Mouse (Mus musculus) forebrain, embryonic 14.5 days (tissue): ENCODE results near the gene Usf3. TPM values are rescaled to one million over a fixed set of nuclear protein-coding genes. Genes with fewer than 3 reads are reported as not detected.

Source experiments
- ATAC-seq: fragments of 200-750 bp; cut with Nextera tagmentation; 2 replicates; pipeline ENCODE4 v1.8.0; 2017; ENCODE audit warnings: mild to moderate bottlenecking, moderate library complexity
- DNase-seq: peaks from one replicate; pipeline ENCODE4 v3.0.0-alpha.2; 2015; ENCODE audit warnings: low spot score
- H3K27ac ChIP-seq: fragments of 300-500 bp; sonication (generic); 2 replicates; pipeline ENCODE4 v1.5.1; 2014; ENCODE audit warnings: low read depth, mild to moderate bottlenecking, control low read depth, low read length, moderate library complexity
- H3K27me3 ChIP-seq: fragments of 300-500 bp; sonication (generic); replicated peaks from 2 replicates; pipeline ENCODE4 v1.6.1; 2014; ENCODE audit warnings: low read length, control low read depth, mixed read lengths; ENCODE audit not compliant: control insufficient read depth, insufficient read depth
- H3K36me3 ChIP-seq: fragments of 300-500 bp; sonication (generic); 2 replicates; pipeline ENCODE4 v1.6.1; 2014; ENCODE audit warnings: low read length, control low read depth; ENCODE audit not compliant: control insufficient read depth, insufficient read depth
- H3K4me1 ChIP-seq: fragments of 300-500 bp; sonication (generic); 2 replicates; pipeline ENCODE4 v1.6.1; 2014; ENCODE audit warnings: antibody characterized with exemption, low read length, control low read depth; ENCODE audit not compliant: control insufficient read depth, insufficient read depth
- H3K4me2 ChIP-seq: fragments of 300-500 bp; sonication (generic); 2 replicates; pipeline ENCODE4 v1.6.1; 2014; ENCODE audit warnings: mild to moderate bottlenecking, control low read depth, low read length
- H3K4me3 ChIP-seq: fragments of 300-500 bp; sonication (generic); 2 replicates; pipeline ENCODE4 v1.5.1; 2014; ENCODE audit warnings: low read depth, low read length, control low read depth
- H3K9ac ChIP-seq: fragments of 300-500 bp; sonication (generic); 2 replicates; pipeline ENCODE4 v1.6.1; 2014; ENCODE audit warnings: mild to moderate bottlenecking, low read length, control low read depth, moderate library complexity
- H3K9me3 ChIP-seq: fragments of 300-500 bp; sonication (generic); replicated peaks from 2 replicates; pipeline ENCODE4 v1.6.1; 2016; ENCODE audit warnings: low read length, control low read depth, mixed read lengths; ENCODE audit not compliant: control insufficient read depth
- WGBS: fragments of 180-500 bp; shearing (Covaris S2); extraction: QIAGEN DNeasy Blood & Tissue Kit; methylation state at CpG from one replicate; pipeline ENCODE4 v1.1.7; 2014; 5-methylcytosine and 5-hydroxymethylcytosine counted together
- polyA plus RNA-seq: library from polyadenylated mRNA; unstranded; fragments of >200 nt; fragmentation: Nextera tagmentation; extraction: Ambion mirVana; gene quantifications from 2 replicates; pipeline ENCODE4 v1.2.1, GENCODE M21; 2014

The Usf3 gene
- polyA plus RNA-seq, 1 experiment from 2014 or later, result 4.3 TPM

- 91% methylated on average over 6 of the region's 6 CpGs for WGBS
- no peak overlapping the region for H3K9ac ChIP-seq
- no peaks in the 10 kb centered on the region for H3K36me3 ChIP-seq
- ATAC-seq (no peak), DNase-seq (no peak)
- H3K4me3 ChIP-seq, result no peak overlapping the region
- H3K4me2 ChIP-seq, result no peak overlapping the region
- no peaks in the 10 kb centered on the region for H3K4me1 ChIP-seq
- no peaks in the 10 kb centered on the region for H3K9me3 ChIP-seq
- no peaks in the 10 kb centered on the region for H3K27me3 ChIP-seq
- no peak overlapping the region for H3K27ac ChIP-seq
These were observed 92.5 kb downstream of the Usf3 start for GRCm38 (mm10) chr16:44265562-44265961.

GRCm38 (mm10) chr16:44268541-44269215 is 95.6 kb downstream of the Usf3 start:
- no peak for ATAC-seq
- DNase-seq, result no peak
- no peaks in the 10 kb centered on the region for H3K4me1 ChIP-seq
- no peak overlapping the region for H3K9ac ChIP-seq
- H3K4me3 ChIP-seq, result no peak overlapping the region
- H3K4me2 ChIP-seq, result no peak overlapping the region
- whole genome bisulfite sequencing, result 89% methylated on average over 7 of the region's 7 CpGs
- H3K27ac ChIP-seq, result no peak overlapping the region
- no peaks in the 10 kb centered on the region for H3K9me3 ChIP-seq
- H3K27me3 ChIP-seq, result no peaks in the 10 kb centered on the region
- no peaks in the 10 kb centered on the region for H3K36me3 ChIP-seq

DNA sequence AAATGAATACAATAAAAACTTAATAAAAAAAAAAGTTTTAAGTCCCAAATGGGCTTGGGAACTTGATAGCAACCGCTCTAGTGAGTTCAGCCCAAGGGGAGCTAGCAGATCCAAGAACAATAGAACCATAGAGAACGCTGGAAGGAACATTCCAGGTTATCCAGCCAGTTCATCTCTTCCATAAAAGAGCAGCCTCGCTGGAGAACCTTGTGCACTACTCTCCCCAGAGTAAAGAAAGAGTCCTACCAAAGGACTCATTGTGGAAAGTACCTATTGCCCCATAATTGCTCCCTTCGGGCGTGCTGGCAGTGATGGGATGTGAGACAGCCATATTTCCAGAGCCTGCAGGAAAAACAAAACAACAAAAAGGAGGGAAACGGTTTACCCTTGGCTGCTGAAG is 96.5 kb downstream of the Usf3 start:
- H3K27ac ChIP-seq, result no peak overlapping the region
- H3K36me3 ChIP-seq, result no peaks in the 10 kb centered on the region
- DNase-seq (no peak), ATAC-seq (no peak)
- no peaks in the 10 kb centered on the region for H3K9me3 ChIP-seq
- no peaks in the 10 kb centered on the region for H3K27me3 ChIP-seq
- H3K4me3 ChIP-seq, result no peak overlapping the region
- H3K4me1 ChIP-seq, result no peaks in the 10 kb centered on the region
- WGBS, result 70% methylated on average over 6 of the region's 6 CpGs
- no peak overlapping the region for H3K4me2 ChIP-seq
- no peak overlapping the region for H3K9ac ChIP-seq

DNA sequence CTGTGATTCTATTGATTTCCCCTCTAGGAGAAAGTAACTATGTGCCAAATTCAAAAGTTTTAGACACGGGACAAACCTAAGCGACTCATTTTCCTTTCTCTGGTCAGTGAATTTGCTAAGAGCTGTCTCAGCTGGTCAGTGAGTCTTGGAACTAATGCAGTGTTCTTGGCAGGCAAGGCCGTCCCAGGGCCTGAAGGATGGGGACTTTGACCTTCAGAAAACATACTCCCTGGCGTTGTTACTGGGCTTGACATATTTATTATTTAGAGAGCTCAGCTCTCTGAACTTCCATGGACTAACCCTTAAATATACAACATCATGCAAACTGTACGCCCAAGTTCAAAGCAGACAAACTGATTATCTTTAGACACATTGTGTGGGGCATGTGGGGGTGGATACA is 97.6 kb downstream of the Usf3 start:
- H3K36me3 ChIP-seq, result no peaks in the 10 kb centered on the region
- no peaks in the 10 kb centered on the region for H3K27me3 ChIP-seq
- H3K4me2 ChIP-seq, result no peak overlapping the region
- WGBS, result 90% methylated on average over 5 of the region's 5 CpGs
- no peaks in the 10 kb centered on the region for H3K4me1 ChIP-seq
- no peak overlapping the region for H3K9ac ChIP-seq
- H3K4me3 ChIP-seq, result no peak overlapping the region
- no peak for ATAC-seq
- no peak overlapping the region for H3K27ac ChIP-seq
- no peak for DNase-seq
- no peaks in the 10 kb centered on the region for H3K9me3 ChIP-seq

GRCm38 (mm10) chr16:44271371-44272038 is 98.5 kb downstream of the Usf3 start:
- ATAC-seq (no peak), DNase-seq (no peak)
- no peaks in the 10 kb centered on the region for H3K4me1 ChIP-seq
- no peaks in the 10 kb centered on the region for H3K36me3 ChIP-seq
- WGBS, result 83% methylated on average over 9 of the region's 9 CpGs
- H3K9ac ChIP-seq, result no peak overlapping the region
- no peak overlapping the region for H3K4me2 ChIP-seq
- no peak overlapping the region for H3K4me3 ChIP-seq
- H3K27me3 ChIP-seq, result no peaks in the 10 kb centered on the region
- H3K27ac ChIP-seq, result no peak overlapping the region
- no peaks in the 10 kb centered on the region for H3K9me3 ChIP-seq

Other genes starting within 250 kb of the Usf3 start
- 27.7 and 32.7 TPM in 2 replicates for gene Qtrt2, start 246.4 kb upstream of the Usf3 start, polyA plus RNA-seq
- gene Zdhhc23, start 193.5 kb upstream of the Usf3 start, polyA plus RNA-seq, result 1.3 and 2.4 TPM in 2 replicates
- 2.1 and 2.3 TPM in 2 replicates for gene Gramd1c, start 109.9 kb upstream of the Usf3 start, polyA plus RNA-seq
- gene Atp6v1a, start 33.5 kb upstream of the Usf3 start, polyA plus RNA-seq, result 125 and 127 TPM in 2 replicates
- gene Naa50, start 33.4 kb upstream of the Usf3 start, polyA plus RNA-seq, result 39.6 and 44.8 TPM in 2 replicates
- gene Sidt1, start 159.9 kb downstream of the Usf3 start, polyA plus RNA-seq, result 3.9 and 8.6 TPM in 2 replicates
- gene Spice1, start 173.9 kb downstream of the Usf3 start, polyA plus RNA-seq, result 21.2 TPM in 2 replicates
- gene Cfap44, start 221.6 kb downstream of the Usf3 start, polyA plus RNA-seq, result 2.4 and 3.6 TPM in 2 replicates